Mouse (Mus musculus): ENCODE measurements around the gene Srrm3.
A peak's percentile ranks its signal among the peaks of the same experiment; 100 is the strongest.

Srrm3 gene

GRCm38 (mm10) chr5:135870505-135870904 lies 63.8 kb downstream of the Srrm3 start:
- no peak for DNase-seq (ENCODE audit: low read depth)

- no peak for DNase-seq (ENCODE audit: low read depth)
Observed at GRCm38 (mm10) chr5:135872996-135873395, 66.3 kb downstream of the Srrm3 start.

GRCm38 (mm10) chr5:135873753-135874152 lies 67.1 kb downstream of the Srrm3 start:
- DNase-seq (ENCODE audit: low read depth): peak; percentile 55

- peak; percentile 80 for DNase-seq (ENCODE audit: low read depth)
Observed at GRCm38 (mm10) chr5:135877180-135877579, 70.5 kb downstream of the Srrm3 start.

- DNase-seq (ENCODE audit: low read depth): peak; percentile 81
Observed at GRCm38 (mm10) chr5:135877831-135878231, 71.1 kb downstream of the Srrm3 start.

- DNase-seq (ENCODE audit: low read depth): no peak
Observed at GRCm38 (mm10) chr5:135879449-135880158, 72.9 kb downstream of the Srrm3 start.

GRCm38 (mm10) chr5:135884641-135885040 lies 78.0 kb downstream of the Srrm3 start:
- no peak for DNase-seq (ENCODE audit: low read depth)

GRCm38 (mm10) chr5:135887675-135888102 lies 81.0 kb downstream of the Srrm3 start, which contains the start of gene Hspb1:
Hspb1 (plus strand) TSS chr5:135887919.
- DNase-seq (ENCODE audit: low read depth): no peak

GRCm38 (mm10) chr5:135888405-135889215 lies 81.9 kb downstream of the Srrm3 start:
- DNase-seq (ENCODE audit: low read depth): no peak

GRCm38 (mm10) chr5:135890323-135890722 lies 83.6 kb downstream of the Srrm3 start:
- no peak for DNase-seq (ENCODE audit: low read depth)

GRCm38 (mm10) chr5:135890920-135891319 lies 84.2 kb downstream of the Srrm3 start:
- DNase-seq (ENCODE audit: low read depth): no peak

GRCm38 (mm10) chr5:135892589-135893351 lies 86.1 kb downstream of the Srrm3 start:
- DNase-seq (ENCODE audit: low read depth): no peak

- DNase-seq (ENCODE audit: low read depth): no peak
Observed at GRCm38 (mm10) chr5:135894958-135895357, 88.3 kb downstream of the Srrm3 start.

- peak; percentile 85 for DNase-seq (ENCODE audit: low read depth)
Observed at GRCm38 (mm10) chr5:135898028-135898427, 91.3 kb downstream of the Srrm3 start.

GRCm38 (mm10) chr5:135898995-135899394 lies 92.3 kb downstream of the Srrm3 start:
- no peak for DNase-seq (ENCODE audit: low read depth)

- no peak for DNase-seq (ENCODE audit: low read depth)
Observed at GRCm38 (mm10) chr5:135899833-135900232, 93.1 kb downstream of the Srrm3 start.

GRCm38 (mm10) chr5:135900701-135901100 lies 94.0 kb downstream of the Srrm3 start:
- DNase-seq (ENCODE audit: low read depth): peak; percentile 40

- DNase-seq (ENCODE audit: low read depth): peak; percentile 82
Observed at GRCm38 (mm10) chr5:135901354-135902095, 94.8 kb downstream of the Srrm3 start.

GRCm38 (mm10) chr5:135903058-135903457 lies 96.4 kb downstream of the Srrm3 start:
- DNase-seq (ENCODE audit: low read depth): no peak

- DNase-seq (ENCODE audit: low read depth): peak; percentile 79
Observed at GRCm38 (mm10) chr5:135903551-135904151, 97.0 kb downstream of the Srrm3 start.

GRCm38 (mm10) chr5:135904259-135904658 lies 97.6 kb downstream of the Srrm3 start:
- DNase-seq (ENCODE audit: low read depth): no peak
